Mouse (Mus musculus): ENCODE measurements around the gene Stambpl1. TPM values are rescaled to one million over a fixed set of nuclear protein-coding genes. Genes with fewer than 3 reads are reported as not detected.

Gene Stambpl1
- polyA plus RNA-seq, 1 experiment from 2014 or later, result 10.3 TPM

GRCm38 (mm10) chr19:34241247-34241915 is 49.4 kb downstream of the Stambpl1 start:
- Histone ChIP-seq H3K4me3 (ENCODE audit: low read depth, low read length) (no peak overlapping the region), H3K27ac (ENCODE audit: low read depth) (no peak overlapping the region), H3K36me3 (replicated peaks; ENCODE audit: insufficient read depth, low read length) (peaks cover 31% of the 10 kb centered on the region), H3K9me3 (ENCODE audit: low read length) (no peaks in the 10 kb centered on the region), H3K4me2 (ENCODE audit: low read depth, low read length) (no peak overlapping the region), H3K27me3 (ENCODE audit: insufficient read depth, low read length) (no peaks in the 10 kb centered on the region), H3K9ac (replicated peaks) (no peak overlapping the region), H3K4me1 (ENCODE audit: insufficient read depth) (no peaks in the 10 kb centered on the region)
- DNase-seq (no peak), ATAC-seq (no peak)
- peak; percentile 69 for TF ChIP-seq CTCF (IDR thresholded peaks at IDR 0.05; ENCODE audit: low read depth)
- TF ChIP-seq EP300 (IDR thresholded peaks at IDR 0.05; ENCODE audit: low read depth), result no peak
- 63% methylated on average over 15 of the region's 15 CpGs for WGBS (ENCODE audit: insufficient replicate concordance)

GRCm38 (mm10) chr19:34242925-34243324 is 50.9 kb downstream of the Stambpl1 start:
- Histone ChIP-seq H3K9me3 (ENCODE audit: low read length) (no peaks in the 10 kb centered on the region), H3K4me1 (ENCODE audit: insufficient read depth) (no peaks in the 10 kb centered on the region), H3K4me2 (ENCODE audit: low read depth, low read length) (no peak overlapping the region), H3K27me3 (ENCODE audit: insufficient read depth, low read length) (no peaks in the 10 kb centered on the region), H3K4me3 (ENCODE audit: low read depth, low read length) (no peak overlapping the region), H3K9ac (replicated peaks) (no peak overlapping the region), H3K27ac (ENCODE audit: low read depth) (no peak overlapping the region), H3K36me3 (replicated peaks; ENCODE audit: insufficient read depth, low read length) (peaks cover 19% of the 10 kb centered on the region)
- DNase-seq (no peak), ATAC-seq (no peak)
- TF ChIP-seq CTCF (IDR thresholded peaks at IDR 0.05; ENCODE audit: low read depth), result no peak
- no peak for TF ChIP-seq EP300 (IDR thresholded peaks at IDR 0.05; ENCODE audit: low read depth)

GRCm38 (mm10) chr19:34244056-34244455 is 52.0 kb downstream of the Stambpl1 start:
- peaks cover 10% of the 10 kb centered on the region for H3K36me3 ChIP-seq (replicated peaks; ENCODE audit: insufficient read depth, low read length)
- no peaks in the 10 kb centered on the region for H3K4me1 ChIP-seq (ENCODE audit: insufficient read depth)
- H3K9ac ChIP-seq (replicated peaks), result no peak overlapping the region
- no peak overlapping the region for H3K4me2 ChIP-seq (ENCODE audit: low read depth, low read length)
- ATAC-seq, result peak; percentile 25
- no peaks in the 10 kb centered on the region for H3K9me3 ChIP-seq (ENCODE audit: low read length)
- DNase-seq, result peak; percentile 59
- H3K4me3 ChIP-seq (ENCODE audit: low read depth, low read length), result no peak overlapping the region
- H3K27me3 ChIP-seq (ENCODE audit: insufficient read depth, low read length), result no peaks in the 10 kb centered on the region
- TF ChIP-seq EP300 (IDR thresholded peaks at IDR 0.05; ENCODE audit: low read depth) (no peak), CTCF (IDR thresholded peaks at IDR 0.05; ENCODE audit: low read depth) (peak; percentile 69)
- H3K27ac ChIP-seq (ENCODE audit: low read depth), result no peak overlapping the region
- 12% methylated on average over 6 of the region's 6 CpGs for WGBS (ENCODE audit: insufficient replicate concordance)

GRCm38 (mm10) chr19:34248558-34248957 is 56.5 kb downstream of the Stambpl1 start:
- H3K4me2 ChIP-seq (ENCODE audit: low read depth, low read length), result no peak overlapping the region
- TF ChIP-seq EP300 (IDR thresholded peaks at IDR 0.05; ENCODE audit: low read depth) (peak; percentile 60; the same call in 1 of the 2 replicates), CTCF (IDR thresholded peaks at IDR 0.05; ENCODE audit: low read depth) (no peak)
- WGBS (ENCODE audit: insufficient replicate concordance), result 41% methylated on average over 5 of the region's 5 CpGs
- H3K4me1 ChIP-seq (ENCODE audit: insufficient read depth), result no peaks in the 10 kb centered on the region
- H3K9ac ChIP-seq (replicated peaks), result no peak overlapping the region
- no peaks in the 10 kb centered on the region for H3K36me3 ChIP-seq (replicated peaks; ENCODE audit: insufficient read depth, low read length)
- no peak overlapping the region for H3K27ac ChIP-seq (ENCODE audit: low read depth)
- H3K27me3 ChIP-seq (ENCODE audit: insufficient read depth, low read length), result no peaks in the 10 kb centered on the region
- DNase-seq (no peak), ATAC-seq (peak; percentile 56)
- H3K4me3 ChIP-seq (ENCODE audit: low read depth, low read length), result no peak overlapping the region
- H3K9me3 ChIP-seq (ENCODE audit: low read length), result no peaks in the 10 kb centered on the region

DNA sequence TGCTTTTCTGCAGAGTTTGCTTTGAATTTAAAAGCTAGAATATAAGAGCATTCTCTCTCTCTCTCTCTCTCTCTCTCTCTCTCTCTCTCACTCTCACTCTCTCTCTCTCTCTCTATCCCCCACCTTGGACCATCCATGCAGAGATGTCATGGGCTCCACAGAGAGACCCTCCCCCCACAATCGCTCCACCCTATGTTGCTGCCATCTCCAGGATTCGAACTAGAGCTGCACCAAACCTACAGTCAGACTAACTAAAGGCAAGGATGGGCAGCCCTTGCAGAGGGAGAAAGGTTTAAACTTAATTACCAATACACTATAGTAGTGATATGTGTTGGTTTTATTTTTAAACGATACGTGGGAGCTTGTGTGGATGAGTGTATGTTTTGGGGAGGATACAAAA is 58.6 kb downstream of the Stambpl1 start:
- Histone ChIP-seq H3K4me1 (ENCODE audit: insufficient read depth) (peaks cover 5% of the 10 kb centered on the region; the same call in 1 of the 2 replicates), H3K36me3 (replicated peaks; ENCODE audit: insufficient read depth, low read length) (no peaks in the 10 kb centered on the region), H3K9me3 (ENCODE audit: low read length) (no peaks in the 10 kb centered on the region), H3K4me2 (ENCODE audit: low read depth, low read length) (no peak overlapping the region), H3K4me3 (ENCODE audit: low read depth, low read length) (no peak overlapping the region), H3K27ac (ENCODE audit: low read depth) (no peak overlapping the region), H3K27me3 (ENCODE audit: insufficient read depth, low read length) (no peaks in the 10 kb centered on the region), H3K9ac (replicated peaks) (no peak overlapping the region)
- no peak for ATAC-seq
- whole genome bisulfite sequencing (ENCODE audit: insufficient replicate concordance), result 81% methylated on average over 4 of the region's 4 CpGs
- DNase-seq, result no peak
- TF ChIP-seq CTCF (IDR thresholded peaks at IDR 0.05; ENCODE audit: low read depth), result no peak
- no peak for TF ChIP-seq EP300 (IDR thresholded peaks at IDR 0.05; ENCODE audit: low read depth)

GRCm38 (mm10) chr19:34251900-34252299 is 59.9 kb downstream of the Stambpl1 start:
- no peaks in the 10 kb centered on the region for H3K36me3 ChIP-seq (replicated peaks; ENCODE audit: insufficient read depth, low read length)
- peaks cover 5% of the 10 kb centered on the region for H3K4me1 ChIP-seq (ENCODE audit: insufficient read depth)
- H3K27me3 ChIP-seq (ENCODE audit: insufficient read depth, low read length), result no peaks in the 10 kb centered on the region
- no peak overlapping the region for H3K27ac ChIP-seq (ENCODE audit: low read depth)
- ATAC-seq, result no peak
- H3K9me3 ChIP-seq (ENCODE audit: low read length), result no peaks in the 10 kb centered on the region
- 84% methylated on average over 2 of the region's 2 CpGs for WGBS (ENCODE audit: insufficient replicate concordance)
- no peak for DNase-seq
- no peak overlapping the region for H3K4me3 ChIP-seq (ENCODE audit: low read depth, low read length)
- H3K4me2 ChIP-seq (ENCODE audit: low read depth, low read length), result no peak overlapping the region
- TF ChIP-seq EP300 (IDR thresholded peaks at IDR 0.05; ENCODE audit: low read depth) (no peak), CTCF (IDR thresholded peaks at IDR 0.05; ENCODE audit: low read depth) (no peak)
- H3K9ac ChIP-seq (replicated peaks), result no peak overlapping the region
